Mouse (Mus musculus) limb, embryonic 11.5 days (tissue): ENCODE measurements around the gene Slc39a10. TPM values are rescaled to one million over a fixed set of nuclear protein-coding genes. Genes with fewer than 3 reads are reported as not detected.
"Not testable (repeated sequence)": the region's sequence is repeated elsewhere in the genome, so short reads cannot be mapped to it uniquely, and the experiment has no call there.

ENCODE experiments used
- ATAC-seq: fragments of 200-750 bp; cut with Nextera tagmentation; 2 replicates; pipeline ENCODE4 v1.8.0; 2017; ENCODE audit warnings: low read depth; ENCODE audit not compliant: insufficient number of reproducible peaks, low FRiP score, low TSS enrichment
- DNase-seq: peaks from one replicate; pipeline ENCODE4 v3.0.0-alpha.2; 2015; ENCODE audit warnings: low spot score
- H3K27ac ChIP-seq: fragments of 300-500 bp; sonication (generic); replicated peaks from 2 replicates; pipeline ENCODE4 v1.5.1; 2014; ENCODE audit warnings: low read depth, mild to moderate bottlenecking, low read length
- H3K27me3 ChIP-seq: fragments of 300-500 bp; sonication (generic); 2 replicates; pipeline ENCODE4 v1.6.1; 2014; ENCODE audit warnings: mild to moderate bottlenecking, low read length, mixed read lengths; ENCODE audit not compliant: control insufficient read depth, insufficient read depth
- H3K36me3 ChIP-seq: fragments of 300-500 bp; sonication (generic); 2 replicates; pipeline ENCODE4 v1.6.1; 2014; ENCODE audit warnings: mild to moderate bottlenecking, low read length, moderate library complexity, mixed read lengths; ENCODE audit not compliant: control insufficient read depth, insufficient read depth
- H3K4me1 ChIP-seq: fragments of 300-500 bp; sonication (generic); 2 replicates; pipeline ENCODE4 v1.6.1; 2014; ENCODE audit warnings: low read length, mixed read lengths; ENCODE audit not compliant: control insufficient read depth, insufficient read depth
- H3K4me2 ChIP-seq: fragments of 300-500 bp; sonication (generic); 2 replicates; pipeline ENCODE4 v1.6.1; 2014; ENCODE audit warnings: low read depth, mild to moderate bottlenecking, moderate library complexity; ENCODE audit not compliant: severe bottlenecking
- H3K4me3 ChIP-seq: fragments of 300-500 bp; sonication (generic); 2 replicates; pipeline ENCODE4 v1.5.1; 2014; ENCODE audit warnings: low read depth, low read length
- H3K9ac ChIP-seq: fragments of 300-500 bp; sonication (generic); 2 replicates; pipeline ENCODE4 v1.6.1; 2014; ENCODE audit warnings: mild to moderate bottlenecking, low read length
- H3K9me3 ChIP-seq: fragments of 300-500 bp; sonication (generic); 2 replicates; pipeline ENCODE4 v1.6.1; 2016; ENCODE audit warnings: low read length; ENCODE audit not compliant: control insufficient read depth
- WGBS: fragments of 180-500 bp; shearing (Covaris S2); extraction: QIAGEN DNeasy Blood & Tissue Kit; methylation state at CpG from one replicate; pipeline ENCODE4 v1.1.7; 2014; 5-methylcytosine and 5-hydroxymethylcytosine counted together
- polyA plus RNA-seq: library from polyadenylated mRNA; unstranded; fragments of >200 nt; fragmentation: Nextera tagmentation; extraction: Ambion mirVana; gene quantifications from 2 replicates; pipeline ENCODE4 v1.2.1, GENCODE M21; 2014

The Slc39a10 gene
- polyA plus RNA-seq, 1 experiment from 2014 or later = 68.5 TPM

GRCm38 (mm10) chr1:46845221-46845620 lies 47.4 kb downstream of the Slc39a10 start:
- H3K27me3 ChIP-seq = no peaks in the 10 kb centered on the region
- H3K4me2 ChIP-seq = no peak overlapping the region
- no peaks in the 10 kb centered on the region for H3K9me3 ChIP-seq
- ATAC-seq = no peak
- H3K4me3 ChIP-seq = no peak overlapping the region
- no peaks in the 10 kb centered on the region for H3K4me1 ChIP-seq
- no peak overlapping the region for H3K27ac ChIP-seq
- no peak overlapping the region for H3K9ac ChIP-seq
- H3K36me3 ChIP-seq = no peaks in the 10 kb centered on the region
- DNase-seq = no peak
- 39% methylated on average over 5 of the region's 5 CpGs for WGBS

DNA sequence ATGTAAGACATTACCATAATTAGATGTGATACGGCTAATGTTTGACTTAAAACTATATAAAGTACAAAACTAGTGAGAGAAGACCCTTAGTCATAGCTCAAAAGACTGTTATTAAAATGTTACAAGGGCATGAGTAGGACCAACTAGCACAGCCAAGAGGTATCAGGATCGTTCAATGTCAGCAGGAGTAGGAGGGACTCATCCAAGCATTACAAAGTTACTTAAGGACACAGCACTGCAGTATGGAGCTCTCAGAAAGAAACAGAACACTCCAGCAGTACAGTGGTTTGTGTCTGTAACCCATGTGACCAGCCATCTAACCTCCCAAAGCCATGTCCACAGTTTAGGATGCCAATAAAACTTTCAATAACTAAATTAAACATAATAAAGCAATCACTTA lies 48.4 kb downstream of the Slc39a10 start:
- no peak for DNase-seq
- Histone ChIP-seq H3K9ac (no peak overlapping the region), H3K27me3 (no peaks in the 10 kb centered on the region), H3K4me3 (no peak overlapping the region), H3K9me3 (no peaks in the 10 kb centered on the region), H3K36me3 (no peaks in the 10 kb centered on the region), H3K27ac (no peak overlapping the region), H3K4me2 (no peak overlapping the region), H3K4me1 (no peaks in the 10 kb centered on the region)
- ATAC-seq = no peak
- 94% methylated on average over 2 of the region's 2 CpGs for WGBS

DNA sequence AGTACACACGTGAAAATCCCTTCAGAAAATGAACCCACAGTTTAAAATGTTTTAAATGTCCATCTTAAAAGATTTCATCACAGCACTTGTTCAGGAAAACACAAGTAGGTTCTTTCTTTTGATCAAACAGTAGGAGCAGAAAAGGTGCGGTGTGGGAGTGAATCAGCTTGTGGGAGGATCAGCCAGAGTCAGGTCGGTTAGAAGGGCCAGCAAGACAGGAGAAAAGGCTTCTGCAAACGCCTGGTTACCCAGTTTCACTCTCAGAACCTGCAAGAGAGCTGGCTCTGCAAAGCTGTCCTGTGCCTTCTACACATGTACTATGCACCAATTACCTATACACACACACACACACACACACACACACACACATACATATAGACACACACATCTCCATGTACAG lies 49.2 kb downstream of the Slc39a10 start:
- 60% methylated on average over 4 of the region's 4 CpGs for WGBS
- no peak overlapping the region for H3K27ac ChIP-seq
- H3K27me3 ChIP-seq = no peaks in the 10 kb centered on the region
- H3K36me3 ChIP-seq = no peaks in the 10 kb centered on the region
- H3K9me3 ChIP-seq = no peaks in the 10 kb centered on the region
- no peak overlapping the region for H3K4me3 ChIP-seq
- no peak for ATAC-seq
- no peaks in the 10 kb centered on the region for H3K4me1 ChIP-seq
- no peak overlapping the region for H3K4me2 ChIP-seq
- DNase-seq = no peak
- H3K9ac ChIP-seq = no peak overlapping the region

- no peak overlapping the region for H3K27ac ChIP-seq
- DNase-seq (no peak), ATAC-seq (no peak)
- peaks cover 10% of the 10 kb centered on the region; the same call in 1 of the 2 replicates for H3K36me3 ChIP-seq
- 94% methylated on average over 5 of the region's 5 CpGs for WGBS
- no peaks in the 10 kb centered on the region for H3K27me3 ChIP-seq
- no peak overlapping the region for H3K4me3 ChIP-seq
- no peaks in the 10 kb centered on the region for H3K9me3 ChIP-seq
- 0 out of 2 replicates have a peak, but pooled peaks cover 4% of the 10 kb centered on the region for H3K4me1 ChIP-seq
- no peak overlapping the region for H3K9ac ChIP-seq
- H3K4me2 ChIP-seq = no peak overlapping the region
These were observed 60.7 kb downstream of the Slc39a10 start for GRCm38 (mm10) chr1:46831927-46832326.

DNA sequence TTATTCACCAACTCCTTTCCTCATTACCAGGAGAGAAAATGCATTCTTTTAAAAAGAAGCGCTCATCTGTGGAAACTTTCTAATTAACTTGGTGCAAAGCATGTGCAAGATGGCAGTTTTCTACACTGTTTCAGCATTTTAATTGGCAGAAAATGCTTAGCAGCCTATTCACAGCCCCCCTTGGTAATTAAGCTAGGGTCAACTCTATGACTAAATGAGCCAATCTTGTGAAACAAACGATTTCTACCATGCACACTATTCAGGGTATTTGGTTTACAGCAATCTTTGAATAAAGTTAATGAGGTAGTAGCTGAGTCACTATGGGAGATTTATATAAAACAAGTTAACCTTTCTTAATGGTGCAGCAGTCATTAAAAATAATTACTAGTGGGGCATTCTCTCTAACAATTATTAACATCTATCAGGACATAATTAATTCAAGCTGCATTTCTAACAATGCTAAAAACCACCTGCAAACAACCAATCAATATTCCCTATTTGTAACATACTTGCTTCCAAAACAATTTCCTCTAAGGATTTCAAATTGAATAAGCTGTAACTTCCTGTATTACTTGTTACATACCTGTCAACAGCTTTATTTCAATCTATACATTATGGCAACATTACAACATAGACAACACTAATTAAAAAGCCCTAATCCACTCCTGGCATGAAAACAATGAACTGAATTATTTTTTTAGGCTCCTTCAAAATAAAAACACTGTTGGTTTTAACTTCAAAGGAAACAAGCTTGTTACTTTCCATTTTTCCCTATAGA lies 62.4 kb downstream of the Slc39a10 start:
- H3K9me3 ChIP-seq = no peaks in the 10 kb centered on the region
- H3K4me1 ChIP-seq = 0 out of 2 replicates have a peak, but pooled peaks cover 4% of the 10 kb centered on the region
- ATAC-seq = peak; percentile 79
- H3K9ac ChIP-seq = no peak overlapping the region
- 21% methylated on average over 2 of the region's 2 CpGs for WGBS
- H3K36me3 ChIP-seq = peaks cover 7% of the 10 kb centered on the region; the same call in 1 of the 2 replicates
- no peak overlapping the region for H3K27ac ChIP-seq
- no peaks in the 10 kb centered on the region for H3K27me3 ChIP-seq
- H3K4me3 ChIP-seq = no peak overlapping the region
- no peak for DNase-seq
- H3K4me2 ChIP-seq = no peak overlapping the region

DNA sequence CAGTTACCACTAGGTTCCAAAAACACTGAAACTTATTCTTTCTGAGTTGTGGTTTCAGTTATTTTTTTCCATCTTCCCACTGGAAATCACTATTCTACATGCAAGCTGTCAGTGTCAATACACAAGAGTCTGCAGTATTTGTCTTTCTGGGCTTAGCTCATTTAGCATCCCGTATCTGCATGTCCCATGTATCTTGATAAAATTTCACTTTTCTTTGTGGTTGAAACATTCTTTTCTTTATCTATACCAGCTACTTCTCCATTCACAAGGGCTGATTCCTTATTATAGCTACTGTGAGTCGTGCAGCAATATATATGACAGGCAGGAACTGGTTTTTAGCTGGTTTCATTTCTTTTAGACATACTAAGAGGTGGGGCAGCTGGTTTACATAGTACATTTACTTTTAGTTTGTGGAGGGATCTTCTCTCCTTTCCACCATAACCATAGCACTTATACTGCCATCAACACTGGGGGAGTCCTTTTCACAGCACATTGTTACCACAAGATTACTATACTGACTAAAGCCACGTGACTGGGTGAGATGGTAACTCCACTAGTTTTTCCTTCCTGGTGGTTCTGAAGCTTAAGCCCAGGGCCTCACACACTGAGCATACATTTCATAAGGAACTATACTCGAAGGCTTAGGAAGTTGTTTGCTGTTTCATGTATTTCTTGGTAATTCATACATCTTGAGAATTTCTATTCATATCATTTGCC lies 70.2 kb downstream of the Slc39a10 start:
- Histone ChIP-seq H3K36me3 (peaks cover 5% of the 10 kb centered on the region; the same call in 1 of the 2 replicates), H3K9me3 (no peaks in the 10 kb centered on the region), H3K27ac (no peak overlapping the region), H3K4me3 (no peak overlapping the region), H3K9ac (no peak overlapping the region), H3K4me1 (no peaks in the 10 kb centered on the region), H3K4me2 (no peak overlapping the region), H3K27me3 (no peaks in the 10 kb centered on the region)
- DNase-seq = no peak
- WGBS = 90% methylated on average over 4 of the region's 4 CpGs
- no peak for ATAC-seq

- Histone ChIP-seq H3K27me3 (no peaks in the 10 kb centered on the region), H3K36me3 (peaks cover 3% of the 10 kb centered on the region; the same call in 1 of the 2 replicates), H3K4me2 (no peak overlapping the region), H3K4me1 (no peaks in the 10 kb centered on the region), H3K4me3 (no peak overlapping the region), H3K9ac (no peak overlapping the region), H3K9me3 (no peaks in the 10 kb centered on the region), H3K27ac (no peak overlapping the region)
- ATAC-seq (no peak), DNase-seq (no peak)
- WGBS = 91% methylated on average over 5 of the region's 5 CpGs
These were observed 74.7 kb downstream of the Slc39a10 start for GRCm38 (mm10) chr1:46817934-46818333.

GRCm38 (mm10) chr1:46808630-46809029 lies 84.0 kb downstream of the Slc39a10 start:
- 93% methylated on average over 4 of the region's 4 CpGs for WGBS
- not testable (repeated sequence) for ATAC-seq, H3K4me2 ChIP-seq, H3K27me3 ChIP-seq, H3K9ac ChIP-seq, H3K4me1 ChIP-seq, DNase-seq, H3K9me3 ChIP-seq, H3K27ac ChIP-seq, H3K36me3 ChIP-seq, H3K4me3 ChIP-seq
